Mouse (Mus musculus) lung, postnatal 4 days (tissue): ENCODE results near the gene Sin3b.
"Not testable (repeated sequence)": the region's sequence is repeated elsewhere in the genome, so short reads cannot be mapped to it uniquely, and the experiment has no call there.

Source experiments
- DNase-seq, 2 experiments: peaks; one replicate each; pipeline ENCODE4 v3.0.0; 2021

The Sin3b gene

GRCm38 (mm10) chr8:72722769-72723650 is at the start of gene Sin3b:
Gene Sin3b, plus strand, starts transcription at chr8:72723285.
- DNase-seq, result peak; percentile 95 to 98

GRCm38 (mm10) chr8:72674184-72674583 is 48.9 kb upstream of the Sin3b start:
- DNase-seq, result no peak

- no peak for DNase-seq
Observed at GRCm38 (mm10) chr8:72676436-72676835, 46.6 kb upstream of the Sin3b start.

GRCm38 (mm10) chr8:72676844-72677243 is 46.2 kb upstream of the Sin3b start:
- not testable (repeated sequence) for DNase-seq

GRCm38 (mm10) chr8:72677331-72677730 is 45.8 kb upstream of the Sin3b start:
- no peak for DNase-seq

- DNase-seq, result peak; percentile 38 to 69
Observed at GRCm38 (mm10) chr8:72680133-72680532, 43.0 kb upstream of the Sin3b start.

GRCm38 (mm10) chr8:72682051-72682687 is 40.9 kb upstream of the Sin3b start:
- no peak for DNase-seq

- no peak for DNase-seq
Observed at GRCm38 (mm10) chr8:72683010-72683521, 40.0 kb upstream of the Sin3b start.

GRCm38 (mm10) chr8:72683572-72684099 is 39.4 kb upstream of the Sin3b start:
- not testable (repeated sequence) for DNase-seq

GRCm38 (mm10) chr8:72698349-72698926 is 24.6 kb upstream of the Sin3b start:
- DNase-seq, result no peak

- DNase-seq, result no peak
Observed at GRCm38 (mm10) chr8:72712569-72712968, 10.5 kb upstream of the Sin3b start.

- no peak for DNase-seq
Observed at GRCm38 (mm10) chr8:72716594-72716993, 6.5 kb upstream of the Sin3b start.

- DNase-seq, result no peak
Observed at GRCm38 (mm10) chr8:72720541-72720940, 2.5 kb upstream of the Sin3b start.

GRCm38 (mm10) chr8:72723651-72724001 is 541 bp downstream of the Sin3b start:
- DNase-seq, result peak; percentile 36 to 38

- no peak for DNase-seq
Observed at GRCm38 (mm10) chr8:72728636-72729035, 5.6 kb downstream of the Sin3b start.

- DNase-seq, result no peak
Observed at GRCm38 (mm10) chr8:72735001-72735400, 11.9 kb downstream of the Sin3b start.

GRCm38 (mm10) chr8:72736868-72737267 is 13.8 kb downstream of the Sin3b start:
- DNase-seq, result no peak

GRCm38 (mm10) chr8:72746061-72746460 is 23.0 kb downstream of the Sin3b start:
- DNase-seq, result peak; percentile 23 to 49

- DNase-seq, result peak in 1 of 2 experiments; percentile 21
Observed at GRCm38 (mm10) chr8:72749846-72750245, 26.8 kb downstream of the Sin3b start.

- peak in 1 of 2 experiments; percentile 10 for DNase-seq
Observed at GRCm38 (mm10) chr8:72750266-72750665, 27.2 kb downstream of the Sin3b start.

GRCm38 (mm10) chr8:72751126-72751525 is 28.0 kb downstream of the Sin3b start:
- peak; percentile 2 to 15 for DNase-seq

GRCm38 (mm10) chr8:72752289-72752688 is 29.2 kb downstream of the Sin3b start:
- peak; percentile 3 to 10 for DNase-seq

- DNase-seq, result peak; percentile 3 to 14
Observed at GRCm38 (mm10) chr8:72753165-72753564, 30.1 kb downstream of the Sin3b start.
